Mouse (Mus musculus): Measurements from ENCODE around the gene Pbx2. TPM values are rescaled to one million over a fixed set of nuclear protein-coding genes. Genes with fewer than 3 reads are reported as not detected.
A peak's percentile ranks its signal among the peaks of the same experiment; 100 is the strongest.

Pbx2 gene
- total and polyA plus RNA-seq, 2 experiments from 2014 or later: 9.6 to 95.6 TPM

- 84% methylated on average over 7 of the region's 7 CpGs for WGBS
- Histone ChIP-seq H3K36me3 (ENCODE audit: insufficient read depth, low read length) (no peaks in the 10 kb centered on the region), H3K4me1 (ENCODE audit: insufficient read depth, low read length) (no peaks in the 10 kb centered on the region), H3K4me2 (ENCODE audit: low read depth, low read length, poor library complexity, severe bottlenecking) (no peak overlapping the region), H3K27me3 (ENCODE audit: insufficient read depth, low read length) (no peaks in the 10 kb centered on the region), H3K27ac (ENCODE audit: low read depth, low read length) (no peak overlapping the region), H3K9me3 (ENCODE audit: low read length) (no peaks in the 10 kb centered on the region), H3K9ac (replicated peaks; ENCODE audit: low read length, poor library complexity, severe bottlenecking) (no peak overlapping the region), H3K4me3 (ENCODE audit: low read depth, low read length) (no peak overlapping the region)
- TF ChIP-seq CTCF (IDR thresholded peaks at IDR 0.05): no peak
- ATAC-seq (ENCODE audit: low FRiP score): no peak
- no peak for DNase-seq (ENCODE audit: low spot score)
These were observed 48.6 kb downstream of the Pbx2 start for GRCm38 (mm10) chr17:34639461-34640255.

- H3K9ac ChIP-seq (replicated peaks; ENCODE audit: low read length, poor library complexity, severe bottlenecking): no peak overlapping the region
- H3K27me3 ChIP-seq (ENCODE audit: insufficient read depth, low read length): no peaks in the 10 kb centered on the region
- H3K36me3 ChIP-seq (ENCODE audit: insufficient read depth, low read length): no peaks in the 10 kb centered on the region
- TF ChIP-seq CTCF (IDR thresholded peaks at IDR 0.05): peak; percentile 26; the same call in 1 of the 2 replicates
- 12% methylated on average over 11 of the region's 11 CpGs for WGBS
- no peak overlapping the region for H3K4me3 ChIP-seq (ENCODE audit: low read depth, low read length)
- ATAC-seq (ENCODE audit: low FRiP score) (no peak), DNase-seq (ENCODE audit: low spot score) (peak; percentile 73)
- H3K27ac ChIP-seq (ENCODE audit: low read depth, low read length): peak overlapping the region; percentile 32; the same call in 1 of the 2 replicates
- H3K4me2 ChIP-seq (ENCODE audit: low read depth, low read length, poor library complexity, severe bottlenecking): no peak overlapping the region
- no peaks in the 10 kb centered on the region for H3K4me1 ChIP-seq (ENCODE audit: insufficient read depth, low read length)
- no peaks in the 10 kb centered on the region for H3K9me3 ChIP-seq (ENCODE audit: low read length)
These were observed 49.9 kb downstream of the Pbx2 start for GRCm38 (mm10) chr17:34640778-34641601.

GRCm38 (mm10) chr17:34641945-34642344 lies 50.9 kb downstream of the Pbx2 start:
- Histone ChIP-seq H3K4me2 (ENCODE audit: low read depth, low read length, poor library complexity, severe bottlenecking) (no peak overlapping the region), H3K4me3 (ENCODE audit: low read depth, low read length) (no peak overlapping the region), H3K9me3 (ENCODE audit: low read length) (no peaks in the 10 kb centered on the region), H3K27me3 (ENCODE audit: insufficient read depth, low read length) (no peaks in the 10 kb centered on the region), H3K9ac (replicated peaks; ENCODE audit: low read length, poor library complexity, severe bottlenecking) (no peak overlapping the region), H3K36me3 (ENCODE audit: insufficient read depth, low read length) (no peaks in the 10 kb centered on the region), H3K27ac (ENCODE audit: low read depth, low read length) (no peak overlapping the region), H3K4me1 (ENCODE audit: insufficient read depth, low read length) (no peaks in the 10 kb centered on the region; the same call in 1 of the 2 replicates)
- no peak for TF ChIP-seq CTCF (IDR thresholded peaks at IDR 0.05)
- DNase-seq (ENCODE audit: low spot score) (no peak), ATAC-seq (ENCODE audit: low FRiP score) (no peak)
- 91% methylated on average over 3 of the region's 3 CpGs for WGBS

- Histone ChIP-seq H3K9me3 (ENCODE audit: low read length) (no peaks in the 10 kb centered on the region), H3K4me2 (ENCODE audit: low read depth, low read length, poor library complexity, severe bottlenecking) (no peak overlapping the region), H3K4me3 (ENCODE audit: low read depth, low read length) (no peak overlapping the region), H3K36me3 (ENCODE audit: insufficient read depth, low read length) (0 out of 2 replicates have a peak, but pooled peaks cover under 1% of the 10 kb centered on the region), H3K9ac (replicated peaks; ENCODE audit: low read length, poor library complexity, severe bottlenecking) (no peak overlapping the region), H3K4me1 (ENCODE audit: insufficient read depth, low read length) (peaks cover 7% of the 10 kb centered on the region), H3K27me3 (ENCODE audit: insufficient read depth, low read length) (no peaks in the 10 kb centered on the region), H3K27ac (ENCODE audit: low read depth, low read length) (no peak overlapping the region)
- WGBS: 88% methylated on average over 4 of the region's 4 CpGs
- ATAC-seq (ENCODE audit: low FRiP score) (no peak), DNase-seq (ENCODE audit: low spot score) (no peak)
- no peak for TF ChIP-seq CTCF (IDR thresholded peaks at IDR 0.05)
These were observed 52.3 kb downstream of the Pbx2 start for GRCm38 (mm10) chr17:34643379-34643778.

GRCm38 (mm10) chr17:34643944-34644343 lies 52.9 kb downstream of the Pbx2 start:
- no peaks in the 10 kb centered on the region for H3K9me3 ChIP-seq (ENCODE audit: low read length)
- H3K27me3 ChIP-seq (ENCODE audit: insufficient read depth, low read length): no peaks in the 10 kb centered on the region
- H3K36me3 ChIP-seq (ENCODE audit: insufficient read depth, low read length): peaks cover 4% of the 10 kb centered on the region; the same call in 1 of the 2 replicates
- ATAC-seq (ENCODE audit: low FRiP score) (no peak), DNase-seq (ENCODE audit: low spot score) (no peak)
- no peak for TF ChIP-seq CTCF (IDR thresholded peaks at IDR 0.05)
- no peak overlapping the region for H3K27ac ChIP-seq (ENCODE audit: low read depth, low read length)
- H3K4me2 ChIP-seq (ENCODE audit: low read depth, low read length, poor library complexity, severe bottlenecking): no peak overlapping the region
- H3K9ac ChIP-seq (replicated peaks; ENCODE audit: low read length, poor library complexity, severe bottlenecking): no peak overlapping the region
- WGBS: 84% methylated on average over 10 of the region's 10 CpGs
- H3K4me3 ChIP-seq (ENCODE audit: low read depth, low read length): no peak overlapping the region
- peaks cover 7% of the 10 kb centered on the region for H3K4me1 ChIP-seq (ENCODE audit: insufficient read depth, low read length)

Measured in midbrain, postnatal 0 days (tissue).